Mouse (Mus musculus) G1E (cell line): Measurements from ENCODE around the gene Unc13b.

Experiments
- CTCF ChIP-seq: IDR thresholded peaks from 2 replicates; pipeline ENCODE4 v1.5.1; 2012; ENCODE audit warnings: low read depth, low read length, inconsistent platforms, mixed read lengths
- GATA1 ChIP-seq: IDR thresholded peaks from 2 replicates; pipeline ENCODE4 v1.6.1; 2012; ENCODE audit warnings: borderline replicate concordance, low read length, inconsistent platforms, mixed read lengths
- POLR2AphosphoS5 ChIP-seq: IDR thresholded peaks from 2 replicates; pipeline ENCODE4 v1.6.1; 2012; ENCODE audit warnings: low read depth, low read length, inconsistent platforms; ENCODE audit not compliant: insufficient replicate concordance
- TAL1 ChIP-seq: conservative IDR thresholded peaks from 2 replicates; pipeline ENCODE4 v1.6.1; 2012; ENCODE audit warnings: low read depth, low read length, inconsistent platforms, mixed read lengths

- no peak for TF ChIP-seq CTCF
- TF ChIP-seq GATA1: no peak
- TF ChIP-seq TAL1: peak; percentile 91
- no peak for TF ChIP-seq POLR2AphosphoS5
Observed at GRCm38 (mm10) chr4:43037860-43038566, 20.7 kb upstream of the Unc13b start.
